Mouse (Mus musculus) adrenal gland, postnatal 14 days (tissue): ENCODE data around the gene Trmt2a. TPM values are rescaled to one million over a fixed set of nuclear protein-coding genes. Genes with fewer than 3 reads are reported as not detected.
"Not testable (repeated sequence)": the region's sequence is repeated elsewhere in the genome, so short reads cannot be mapped to it uniquely, and the experiment has no call there.

Experiments used
- DNase-seq: peaks from one replicate; pipeline ENCODE4 v3.0.0; 2021; ENCODE audit warnings: mixed read lengths
- microRNA-seq, 2 experiments: library from miRNA; unstranded; fragments of <30 nt; microRNA quantifications; one replicate each; pipeline ENCODE4 v1.2.0; 2021
- total RNA-seq: library from RNA; stranded (reverse); gene quantifications from 2 replicates; pipeline ENCODE4 v1.2.3, GENCODE M21; 2021

Gene Trmt2a
- total RNA-seq, 1 experiment from 2014 or later: 41.0 TPM

- DNase-seq: peak; percentile 91
Measured at GRCm38 (mm10) chr16:18288581-18289061, 40.1 kb downstream of the Trmt2a start.

- peak; percentile 99 for DNase-seq
Measured at GRCm38 (mm10) chr16:18289067-18289588, 40.6 kb downstream of the Trmt2a start, which contains the start of gene Dgcr8. Dgcr8 (minus strand) TSS chr16:18289246.

- DNase-seq: not testable (repeated sequence)
Measured at GRCm38 (mm10) chr16:18289614-18290013, 41.1 kb downstream of the Trmt2a start.

Small RNAs within 50 kb of the gene (microRNA-seq; reads per million reads assigned to microRNA genes)
- gene Gm24572 (0.38 to 0.85 reads per million in 2 experiments), gene Mir1306 (128 to 193 reads per million in 2 experiments)

Other genes starting within 250 kb of the Trmt2a start
- gene Dgcr6, start 195.8 kb upstream of the Trmt2a start, total RNA-seq: 55.3 and 58.7 TPM in 2 replicates
- gene Prodh, start 158.5 kb upstream of the Trmt2a start, total RNA-seq: 37.6 and 37.9 TPM in 2 replicates
- gene Rtn4r, start 121.0 kb upstream of the Trmt2a start, total RNA-seq: 0.33 and 0.86 TPM in 2 replicates
- not detected in 2 replicates for gene Ccdc188, start 30.8 kb upstream of the Trmt2a start, total RNA-seq
- gene Zdhhc8, start 13.5 kb upstream of the Trmt2a start, total RNA-seq: 18.6 and 22.0 TPM in 2 replicates
- 139 and 155 TPM in 2 replicates for gene Ranbp1, start 53 bp downstream of the Trmt2a start, total RNA-seq
- gene Gm49776, start 9.6 kb downstream of the Trmt2a start, total RNA-seq: not detected in 2 replicates
- 32.9 and 37.4 TPM in 2 replicates for gene Dgcr8, start 40.6 kb downstream of the Trmt2a start, total RNA-seq
- gene Tango2, start 99.4 kb downstream of the Trmt2a start, total RNA-seq: 30.2 and 30.5 TPM in 2 replicates
- 30.0 and 30.2 TPM in 2 replicates for gene Arvcf, start 99.5 kb downstream of the Trmt2a start, total RNA-seq
- 66.4 and 66.5 TPM in 2 replicates for gene Txnrd2, start 177.7 kb downstream of the Trmt2a start, total RNA-seq
- gene Comt, start 178.2 kb downstream of the Trmt2a start, total RNA-seq: 117 and 147 TPM in 2 replicates